Mouse (Mus musculus) megakaryocyte-erythroid progenitor cell, adult 5-6 weeks (primary cell): ENCODE measurements around the gene Ttf2. TPM values are rescaled to one million over a fixed set of nuclear protein-coding genes. Genes with fewer than 3 reads are reported as not detected.

Experiments
- ATAC-seq: replicated peaks from 2 replicates; pipeline ENCODE4 v1.8.0; 2016; ENCODE audit warnings: mild to moderate bottlenecking, inconsistent platforms; ENCODE audit not compliant: severe bottlenecking, poor library complexity, low FRiP score, low TSS enrichment
- total RNA-seq, 2 experiments: library from RNA; stranded (forward) in 1 of 2; stranded (reverse) in 1 of 2; fragments of 200-1000, 215-1000 nt in 1 of 2; fragments of >200 nt in 1 of 2; fragmentation: Nextera tagmentation in 1 of 2; gene quantifications; 2 replicates each; pipeline ENCODE4 v1.2.3; 2014 to 2017

Ttf2 gene
- total RNA-seq, 2 experiments from 2014 or later = 27.3 to 37.1 TPM

DNA sequence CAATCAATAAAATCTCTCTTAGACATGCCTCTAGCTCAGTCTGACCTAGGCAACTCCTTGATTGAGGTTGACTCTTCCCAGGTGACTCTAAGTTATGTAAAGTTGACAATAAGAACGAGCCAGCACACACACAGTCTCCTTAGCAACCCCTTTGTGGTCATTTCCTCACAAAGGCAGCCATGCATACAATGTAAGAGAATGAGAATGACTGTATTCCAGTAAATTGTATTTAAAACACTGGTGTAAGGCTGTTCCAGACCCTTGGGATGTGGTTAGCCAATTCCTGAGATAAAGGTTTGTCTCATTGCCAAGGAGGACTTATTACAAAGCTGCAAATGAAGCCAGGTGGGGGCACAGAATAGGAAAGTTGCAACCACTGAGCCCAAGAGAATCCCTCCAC lies 20.8 kb upstream of the Ttf2 start:
- ATAC-seq = no peak

GRCm38 (mm10) chr3:100989417-100989816 lies 20.0 kb upstream of the Ttf2 start:
- ATAC-seq = no peak

DNA sequence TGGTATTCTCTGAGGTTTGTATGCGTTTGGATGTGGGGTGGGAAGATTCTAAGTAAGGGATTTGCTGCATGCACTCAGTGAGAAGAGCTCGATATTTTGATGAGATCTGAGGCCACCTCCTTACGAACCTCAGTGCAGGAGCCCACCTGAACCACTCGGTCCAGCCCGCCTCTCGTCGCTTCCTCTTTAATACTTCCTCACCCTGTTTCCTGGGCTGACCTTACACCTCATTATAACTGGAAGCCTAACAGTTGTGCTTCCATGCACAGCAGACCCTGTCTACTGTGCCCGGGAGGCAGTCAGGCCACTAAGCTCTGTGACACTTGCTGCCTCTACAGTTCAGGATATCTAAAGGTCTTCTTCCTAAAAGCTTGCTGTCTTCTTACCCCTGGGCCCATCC lies 9.8 kb upstream of the Ttf2 start:
- no peak for ATAC-seq

DNA sequence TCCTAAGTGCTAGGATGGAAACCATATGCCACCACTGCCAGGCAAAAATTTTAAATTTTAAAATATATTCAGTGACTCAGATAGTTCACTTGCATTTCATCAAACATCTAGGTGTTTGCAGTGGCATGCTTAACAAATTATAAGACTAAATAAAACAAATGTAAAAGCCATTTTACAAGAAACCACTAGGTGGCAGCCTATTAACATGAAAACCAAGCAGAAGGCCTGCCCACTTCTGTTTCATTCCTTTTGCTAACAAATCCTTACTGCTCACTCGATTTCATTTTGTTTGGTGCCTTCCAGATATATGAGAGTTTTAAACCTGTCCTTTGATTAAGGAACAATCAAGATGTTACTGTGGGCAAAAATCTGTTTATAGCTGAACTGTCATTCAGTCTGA lies 4.4 kb upstream of the Ttf2 start:
- ATAC-seq = no peak

DNA sequence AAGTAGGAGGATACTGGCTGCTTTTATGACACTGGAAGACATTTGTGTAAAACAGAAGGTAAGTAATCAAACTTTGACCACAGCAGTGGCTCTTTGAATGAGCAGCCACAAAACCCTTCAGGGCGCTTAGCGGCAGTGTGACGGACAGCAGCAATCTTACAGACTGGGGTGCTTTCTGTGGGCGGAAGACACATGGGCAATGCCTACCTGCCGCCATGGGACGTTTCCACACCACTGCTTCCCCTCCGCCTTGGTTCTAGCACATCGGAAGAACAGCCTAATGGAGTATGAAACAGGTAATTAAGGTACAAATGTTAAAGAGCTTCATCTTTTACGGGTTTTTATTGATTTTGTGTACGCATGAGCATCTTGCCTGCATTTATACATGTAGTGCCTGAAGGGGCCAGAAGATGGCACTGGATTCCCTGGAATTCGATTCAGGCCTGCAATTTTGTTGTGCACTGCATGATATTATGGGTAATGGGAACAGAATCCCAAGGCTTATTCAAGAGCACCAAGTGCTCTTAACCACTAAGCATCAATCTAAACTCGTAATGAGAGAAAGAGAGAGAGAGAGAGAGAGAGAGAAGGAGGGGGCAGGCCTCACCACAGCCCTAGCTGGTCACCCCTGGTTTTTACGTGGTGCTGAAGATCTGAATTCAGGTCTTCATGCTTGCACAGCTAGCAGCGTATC lies 5.5 kb downstream of the Ttf2 start:
- ATAC-seq = 0 out of 2 replicates have a peak, but pooled peaks have one; percentile 34

- ATAC-seq = no peak
These were observed 8.0 kb downstream of the Ttf2 start for GRCm38 (mm10) chr3:100961501-100961900.

- peak; percentile 63; the same call in 1 of the 2 replicates for ATAC-seq
These were observed 8.5 kb downstream of the Ttf2 start for GRCm38 (mm10) chr3:100961007-100961406.

DNA sequence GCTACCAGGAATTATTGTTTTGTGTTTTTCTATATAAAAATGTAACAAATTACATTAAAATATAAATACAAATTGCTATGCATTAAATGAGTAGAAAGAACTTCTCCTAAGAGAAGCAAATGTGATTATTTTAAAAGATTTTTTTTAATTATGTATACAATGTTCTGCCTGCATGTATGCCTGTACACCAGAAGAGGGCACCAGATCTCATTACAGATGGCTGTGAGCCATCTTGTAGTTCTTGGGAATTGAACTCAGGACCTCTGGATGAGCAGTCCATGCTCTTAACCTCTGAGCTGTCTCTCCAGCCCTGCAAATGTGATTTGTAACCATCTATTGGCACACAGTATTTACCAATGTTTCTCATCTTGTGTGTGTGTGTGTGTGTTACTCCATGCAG lies 14.8 kb downstream of the Ttf2 start:
- ATAC-seq = no peak

DNA sequence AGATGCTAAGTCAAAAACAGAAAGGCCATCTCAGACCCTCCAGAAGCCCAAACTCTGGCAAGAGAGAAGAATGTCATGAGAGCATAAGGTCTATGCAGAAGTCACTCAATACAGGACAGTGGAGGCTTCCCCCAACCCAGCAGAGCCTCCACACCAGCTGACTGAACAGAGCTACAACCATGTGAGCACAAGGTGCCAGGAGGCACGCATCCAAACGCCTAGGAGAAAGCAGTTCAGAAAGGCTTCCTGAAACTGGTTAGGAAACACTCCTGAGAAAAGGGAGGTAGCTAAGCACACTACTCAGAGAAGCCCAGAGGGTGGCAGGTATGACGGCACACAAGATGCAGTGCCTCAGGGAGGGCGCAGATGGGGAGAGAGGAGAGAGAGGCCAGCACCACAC lies 17.9 kb downstream of the Ttf2 start:
- ATAC-seq = no peak

DNA sequence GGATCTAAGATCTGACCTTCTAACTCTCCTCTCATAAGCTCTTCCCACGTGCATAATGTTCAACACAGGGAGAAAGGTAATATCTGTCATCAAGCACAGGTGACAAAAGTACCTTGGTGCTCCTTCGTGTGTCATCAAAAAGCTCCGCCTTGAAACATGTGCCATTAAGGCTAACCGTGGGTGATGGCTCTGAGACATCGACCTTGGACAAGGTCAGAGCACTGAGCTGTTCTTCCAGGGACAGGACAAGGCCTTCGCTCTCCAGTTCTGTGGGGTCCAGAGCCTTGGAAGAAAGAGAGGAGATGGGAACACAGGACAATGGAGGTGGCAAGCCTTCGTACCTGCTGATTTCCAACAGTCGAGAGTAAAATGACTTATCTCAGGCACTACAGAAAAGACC lies 22.2 kb downstream of the Ttf2 start:
- no peak for ATAC-seq

DNA sequence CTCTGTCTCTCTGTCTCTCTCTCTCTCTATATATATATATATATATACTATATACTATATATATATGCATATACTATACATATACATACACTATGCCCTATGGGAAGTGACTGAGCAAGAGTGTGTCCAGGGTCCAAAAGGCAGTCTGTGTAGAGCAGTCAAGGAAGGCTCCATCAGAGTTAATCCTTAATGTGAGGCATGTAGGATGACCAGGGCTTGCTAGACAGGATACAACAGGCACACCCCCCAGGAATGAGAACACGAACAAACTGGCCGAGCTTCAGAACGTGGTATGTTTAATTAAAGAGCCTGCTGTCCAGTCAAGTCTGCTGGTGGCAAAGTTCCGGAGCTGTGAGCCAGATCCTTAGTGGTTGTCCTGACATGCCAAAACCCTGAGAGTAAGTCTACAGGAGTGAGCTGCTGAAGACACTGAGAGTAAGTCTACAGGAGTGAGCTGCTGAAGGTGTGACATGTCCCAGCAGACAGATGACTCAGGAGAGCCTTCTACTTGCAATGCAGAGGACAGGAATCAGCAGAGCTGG lies 28.9 kb downstream of the Ttf2 start:
- no peak for ATAC-seq

- no peak for ATAC-seq
These were observed 31.3 kb downstream of the Ttf2 start for GRCm38 (mm10) chr3:100938211-100938610.

GRCm38 (mm10) chr3:100936201-100936600 lies 33.3 kb downstream of the Ttf2 start:
- ATAC-seq = no peak

DNA sequence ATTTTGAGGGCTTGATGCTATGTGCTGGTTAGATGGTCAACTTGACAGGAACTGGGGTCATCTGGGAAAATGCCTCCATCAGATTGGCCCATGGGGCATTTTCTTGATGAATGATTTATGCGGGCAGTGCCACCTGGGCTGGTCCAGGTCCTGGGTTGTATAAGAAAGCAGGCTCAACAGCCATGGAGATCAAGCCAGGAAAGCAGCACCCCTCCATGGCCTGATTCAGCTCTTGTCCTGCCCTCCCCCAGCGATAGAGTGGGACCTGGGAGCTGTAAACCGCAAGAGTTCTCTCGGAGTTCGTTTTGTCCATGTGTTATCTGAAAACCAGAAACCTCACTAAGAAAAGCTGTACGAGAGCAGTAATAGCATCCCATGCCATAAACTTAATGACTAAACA lies 33.9 kb downstream of the Ttf2 start:
- no peak for ATAC-seq

- ATAC-seq = no peak; the same call in 1 of the 2 replicates
These were observed 37.2 kb downstream of the Ttf2 start for GRCm38 (mm10) chr3:100932077-100932944.

- no peak for ATAC-seq
These were observed 38.0 kb downstream of the Ttf2 start for GRCm38 (mm10) chr3:100931332-100932076.

GRCm38 (mm10) chr3:100925176-100925575 lies 44.3 kb downstream of the Ttf2 start:
- ATAC-seq = no peak

DNA sequence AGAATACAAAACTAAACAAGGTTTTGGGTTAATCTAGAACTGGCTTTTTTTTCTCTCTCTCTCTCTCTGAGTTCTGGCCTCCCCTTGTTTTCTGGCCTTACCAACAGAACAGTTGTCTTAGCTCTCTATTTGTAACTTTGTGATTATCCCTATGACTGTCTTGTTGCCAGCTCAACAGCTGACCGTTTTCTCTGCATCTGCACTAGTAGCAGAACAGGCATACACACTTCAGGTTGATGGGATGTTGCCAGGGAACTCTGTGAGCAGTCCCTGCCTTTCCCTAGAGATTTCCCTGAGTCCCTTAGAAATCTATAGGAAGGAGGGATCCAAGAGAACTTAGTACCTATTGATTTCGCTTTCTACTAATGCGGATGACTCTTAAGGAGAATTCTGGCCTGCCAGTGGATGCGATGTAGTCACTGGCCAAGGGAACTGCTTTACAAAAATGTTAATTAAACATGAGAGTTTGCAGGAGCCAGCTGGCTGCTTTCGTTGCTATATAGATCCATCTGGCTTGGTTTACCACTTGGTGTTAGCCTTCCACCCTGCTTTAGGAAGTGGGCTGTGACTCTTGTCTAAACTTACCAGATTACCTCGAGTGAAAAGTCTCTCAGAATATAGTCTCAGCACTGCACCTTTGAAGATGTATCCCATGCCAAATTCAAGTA lies 45.3 kb downstream of the Ttf2 start:
- ATAC-seq = no peak
